Mouse (Mus musculus) brain, embryonic 14.5 days (tissue): ENCODE measurements around the gene Large2. TPM values are rescaled to one million over a fixed set of nuclear protein-coding genes. Genes with fewer than 3 reads are reported as not detected.
A peak's percentile ranks its signal among the peaks of the same experiment; 100 is the strongest.

Experiments used
- DNase-seq: peaks from one replicate; pipeline ENCODE4 v3.0.0-alpha.2; 2011; ENCODE audit warnings: low read depth
- CTCF ChIP-seq: fragments of 200-500 bp; IDR thresholded peaks from 2 replicates; pipeline ENCODE4 v1.5.1; 2012; ENCODE audit warnings: inconsistent platforms, mild to moderate bottlenecking, moderate library complexity, borderline replicate concordance; ENCODE audit not compliant: insufficient read depth, insufficient read length; ENCODE audit errors: extremely low read depth
- POLR2A ChIP-seq: fragments of 200-500 bp; IDR thresholded peaks from 2 replicates; pipeline ENCODE4 v1.6.1; 2012; ENCODE audit warnings: mild to moderate bottlenecking, inconsistent platforms, borderline replicate concordance; ENCODE audit not compliant: poor library complexity, insufficient read depth, insufficient read length, severe bottlenecking; ENCODE audit errors: extremely low read depth
- polyA plus RNA-seq: library from polyadenylated mRNA; depleted of rRNA; stranded (reverse); fragments of >200 nt; gene quantifications from 2 replicates; pipeline ENCODE4 v1.2.3, GENCODE M21; 2012; rRNA removed

Large2 gene
- polyA plus RNA-seq, 1 experiment, result 3.7 TPM

- TF ChIP-seq CTCF (no peak), POLR2A (no peak)
- no peak for DNase-seq
Observed at GRCm38 (mm10) chr2:92331871-92332270, 42.8 kb downstream of the Large2 start.

GRCm38 (mm10) chr2:92331410-92331809 is 43.3 kb downstream of the Large2 start:
- DNase-seq, result peak; percentile 78
- TF ChIP-seq POLR2A, result no peak
- TF ChIP-seq CTCF, result peak; percentile 46

GRCm38 (mm10) chr2:92330840-92331239 is 43.8 kb downstream of the Large2 start:
- peak; percentile 75 for DNase-seq
- TF ChIP-seq POLR2A (no peak), CTCF (peak; percentile 67; the same call in 1 of the 2 replicates)

GRCm38 (mm10) chr2:92328206-92328605 is 46.5 kb downstream of the Large2 start:
- TF ChIP-seq CTCF (no peak), POLR2A (no peak)
- DNase-seq, result no peak

- DNase-seq, result no peak
- TF ChIP-seq POLR2A (no peak), CTCF (no peak)
Observed at GRCm38 (mm10) chr2:92327601-92328000, 47.1 kb downstream of the Large2 start.

- no peak for DNase-seq
- TF ChIP-seq CTCF (no peak), POLR2A (no peak)
Observed at GRCm38 (mm10) chr2:92326221-92326620, 48.4 kb downstream of the Large2 start.

- DNase-seq, result no peak
- no peak for TF ChIP-seq POLR2A
- TF ChIP-seq CTCF, result no peak
Observed at GRCm38 (mm10) chr2:92325676-92326075, 49.0 kb downstream of the Large2 start.

GRCm38 (mm10) chr2:92322669-92323068 is 52.0 kb downstream of the Large2 start:
- DNase-seq, result no peak
- TF ChIP-seq POLR2A, result no peak
- peak; percentile 56; the same call in 1 of the 2 replicates for TF ChIP-seq CTCF

GRCm38 (mm10) chr2:92317228-92317627 is 57.4 kb downstream of the Large2 start:
- TF ChIP-seq POLR2A (no peak), CTCF (no peak)
- DNase-seq, result no peak

- TF ChIP-seq CTCF (no peak), POLR2A (no peak)
- DNase-seq, result no peak
Observed at GRCm38 (mm10) chr2:92316652-92317051, 58.0 kb downstream of the Large2 start.

Other genes with a start within 250 kb of the Large2 start
- gene Pex16, start 193 bp downstream of the Large2 start, polyA plus RNA-seq, result 37.1 and 47.1 TPM in 2 replicates
- 3.0 and 3.8 TPM in 2 replicates for gene 1700029I15Rik, start 7.7 kb upstream of the Large2 start, polyA plus RNA-seq
- gene Mapk8ip1, start 26.4 kb upstream of the Large2 start, polyA plus RNA-seq, result 193 and 214 TPM in 2 replicates
- gene Cry2, start 59.2 kb upstream of the Large2 start, polyA plus RNA-seq, result 24.1 and 31.1 TPM in 2 replicates
- gene Slc35c1, start 85.7 kb upstream of the Large2 start, polyA plus RNA-seq, result 14.2 and 14.5 TPM in 2 replicates
- gene Chst1, start 224.8 kb upstream of the Large2 start, polyA plus RNA-seq, result 59.4 and 61.6 TPM in 2 replicates